Mouse (Mus musculus) neural tube, embryonic 15.5 days (tissue): ENCODE results near the gene Wap. TPM values are rescaled to one million over a fixed set of nuclear protein-coding genes. Genes with fewer than 3 reads are reported as not detected.
A peak's percentile ranks its signal among the peaks of the same experiment; 100 is the strongest.

Source experiments
- ATAC-seq: fragments of 200-750 bp; cut with Nextera tagmentation; 2 replicates; pipeline ENCODE4 v1.8.0; 2017; ENCODE audit warnings: mild to moderate bottlenecking, moderate TSS enrichment, moderate library complexity; ENCODE audit not compliant: low FRiP score
- H3K27ac ChIP-seq: fragments of 300-500 bp; sonication (generic); replicated peaks from 2 replicates; pipeline ENCODE4 v1.5.1; 2015; ENCODE audit warnings: mild to moderate bottlenecking, inconsistent platforms
- H3K27me3 ChIP-seq: fragments of 300-500 bp; sonication (generic); replicated peaks from 2 replicates; pipeline ENCODE4 v1.6.1; 2015; ENCODE audit warnings: inconsistent platforms
- H3K36me3 ChIP-seq: fragments of 300-500 bp; sonication (generic); 2 replicates; pipeline ENCODE4 v1.6.1; 2015; ENCODE audit warnings: inconsistent platforms
- H3K4me1 ChIP-seq: fragments of 300-500 bp; sonication (generic); 2 replicates; pipeline ENCODE4 v1.6.1; 2015; ENCODE audit warnings: inconsistent platforms
- H3K4me2 ChIP-seq: fragments of 300-500 bp; sonication (generic); 2 replicates; pipeline ENCODE4 v1.6.1; 2015; ENCODE audit warnings: inconsistent platforms, mild to moderate bottlenecking, moderate library complexity
- H3K4me3 ChIP-seq: fragments of 300-500 bp; sonication (generic); replicated peaks from 2 replicates; pipeline ENCODE4 v1.5.1; 2015; ENCODE audit warnings: mild to moderate bottlenecking, inconsistent platforms
- H3K9ac ChIP-seq: fragments of 300-500 bp; sonication (generic); replicated peaks from 2 replicates; pipeline ENCODE4 v1.6.1; 2015; ENCODE audit warnings: mild to moderate bottlenecking, inconsistent platforms
- H3K9me3 ChIP-seq: fragments of 300-500 bp; sonication (generic); replicated peaks from 2 replicates; pipeline ENCODE4 v1.6.1; 2016; ENCODE audit warnings: inconsistent platforms
- WGBS: fragments of 180-500 bp; shearing (Covaris S2); methylation state at CpG from one replicate; pipeline ENCODE4 v1.1.7; 2015; ENCODE audit warnings: mixed read lengths; 5-methylcytosine and 5-hydroxymethylcytosine counted together
- polyA plus RNA-seq: library from polyadenylated mRNA; unstranded; fragments of >200 nt; fragmentation: Nextera tagmentation; extraction: Ambion mirVana; gene quantifications from 2 replicates; pipeline ENCODE4 v1.2.1, GENCODE M21; 2015

Wap gene
- not detected in 2 replicates for polyA plus RNA-seq

DNA sequence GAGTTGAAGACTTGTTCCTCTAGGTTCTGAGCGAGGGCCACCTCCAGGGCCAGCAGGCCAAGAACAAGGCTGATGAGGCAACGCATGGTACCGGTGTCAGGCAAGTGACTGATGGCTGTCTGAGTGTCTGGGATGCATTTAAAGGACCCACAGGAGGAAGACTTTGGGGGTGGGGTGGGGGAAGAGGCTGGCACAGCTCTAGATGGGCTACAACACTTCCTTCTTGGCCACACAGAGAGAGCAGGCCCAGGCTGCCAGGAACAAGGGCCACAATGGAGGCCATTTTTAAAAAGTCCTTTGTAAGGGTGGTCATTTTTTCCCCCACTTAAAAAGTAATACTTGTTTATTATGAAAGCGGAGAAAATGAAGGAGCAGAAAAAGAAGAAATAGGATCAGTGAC, at the start of gene Wap:
Wap (minus strand) TSS at position 101 of the 400 bp plus-strand sequence.
- no peaks in the 10 kb centered on the region for H3K4me1 ChIP-seq
- no peak within 1 kb of the TSS for H3K9ac ChIP-seq
- no peak within 1 kb of the TSS for H3K4me2 ChIP-seq
- H3K9me3 ChIP-seq: no peaks in the 10 kb centered on the region
- H3K4me3 ChIP-seq: no peak within 1 kb of the TSS
- 91% methylated on average over 4 of the region's 4 CpGs for WGBS
- H3K27ac ChIP-seq: no peak within 1 kb of the TSS
- ATAC-seq: no peak
- H3K36me3 ChIP-seq: no peaks in the 10 kb centered on the region
- H3K27me3 ChIP-seq: no peaks in the 10 kb centered on the region

DNA sequence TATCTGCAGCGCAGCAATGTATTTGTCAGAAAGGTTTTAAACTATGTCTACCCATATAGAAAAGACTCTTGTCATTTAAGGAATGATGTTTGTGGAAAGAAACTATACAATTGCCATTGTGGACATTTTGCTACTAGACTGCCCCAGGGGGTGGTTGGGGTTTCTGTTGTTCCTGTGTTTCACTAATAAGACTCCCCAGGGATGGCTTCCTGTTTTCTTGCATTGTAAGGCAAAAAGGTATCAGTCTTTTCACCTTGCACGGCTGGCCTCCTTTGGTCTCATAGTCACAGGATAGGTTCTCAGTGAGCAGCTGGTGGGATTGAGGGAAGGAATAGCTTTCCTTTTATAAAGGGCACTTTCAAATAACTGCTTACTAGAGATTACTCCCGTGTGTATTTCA, 46.3 kb upstream of the Wap start:
- H3K27me3 ChIP-seq: no peaks in the 10 kb centered on the region
- no peaks in the 10 kb centered on the region for H3K9me3 ChIP-seq
- H3K36me3 ChIP-seq: no peaks in the 10 kb centered on the region
- no peak overlapping the region for H3K4me3 ChIP-seq
- H3K4me1 ChIP-seq: peaks cover 9% of the 10 kb centered on the region
- no peak overlapping the region for H3K4me2 ChIP-seq
- no peak for ATAC-seq
- no peak overlapping the region for H3K9ac ChIP-seq
- H3K27ac ChIP-seq: no peak overlapping the region
- 61% methylated on average over 3 of the region's 3 CpGs for WGBS

DNA sequence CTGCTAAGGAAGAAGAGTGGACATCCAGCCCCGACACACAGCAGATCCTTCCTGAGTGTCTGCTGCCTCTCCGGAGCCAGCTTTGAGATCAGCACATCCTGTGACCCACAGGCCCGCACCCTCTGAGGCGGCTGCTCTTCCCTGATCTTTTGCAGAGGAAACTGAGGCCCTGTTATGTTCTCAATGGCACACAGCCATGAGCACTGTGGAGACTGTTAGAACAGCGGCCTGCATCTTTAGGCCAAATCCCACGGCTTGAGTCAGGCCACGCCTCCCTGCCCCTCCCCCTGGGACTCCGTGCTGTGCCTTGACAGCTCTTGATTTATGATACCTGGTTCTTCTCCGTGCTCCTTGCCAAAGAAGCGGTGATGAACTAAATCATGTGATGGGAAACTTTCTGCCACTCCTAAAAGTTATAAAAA, 42.0 kb upstream of the Wap start:
- H3K4me2 ChIP-seq: peak overlapping the region; percentile 27
- 11% methylated on average over 10 of the region's 10 CpGs for WGBS

DNA sequence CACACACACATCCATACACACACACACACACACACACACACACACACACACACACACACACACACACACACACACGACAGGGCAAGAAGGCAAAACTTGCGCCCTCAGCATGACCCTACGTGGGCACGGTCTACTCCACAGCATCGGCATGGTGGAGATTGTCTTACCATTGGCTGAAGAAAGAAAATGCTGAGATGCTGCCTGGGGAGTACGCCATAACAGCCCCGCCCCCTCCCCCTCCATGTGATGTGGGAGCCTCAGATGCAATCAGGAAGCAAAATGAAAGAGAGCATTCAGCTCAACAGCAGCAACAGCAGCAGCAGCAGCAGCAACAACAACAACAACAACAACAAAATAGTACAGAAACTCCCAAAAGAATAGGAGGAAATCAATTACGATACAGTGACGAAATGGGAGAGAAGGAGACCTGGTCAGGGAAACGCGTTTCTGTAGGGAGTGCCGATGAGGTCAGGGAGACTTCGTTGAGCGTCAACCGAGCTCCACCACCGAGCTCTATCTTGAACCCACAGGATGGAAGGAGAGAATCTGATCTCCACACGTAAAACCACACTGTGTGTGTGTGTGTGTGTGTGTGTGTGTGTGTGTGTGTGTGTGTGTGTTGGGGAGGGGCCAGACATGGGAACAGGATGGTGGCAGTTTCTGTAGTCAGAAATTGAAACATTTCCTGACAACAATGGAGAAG, 41.4 kb upstream of the Wap start:
- no peaks in the 10 kb centered on the region for H3K36me3 ChIP-seq
- H3K9me3 ChIP-seq: no peaks in the 10 kb centered on the region
- H3K9ac ChIP-seq: no peak overlapping the region
- H3K4me1 ChIP-seq: peaks cover 10% of the 10 kb centered on the region
- WGBS: 64% methylated on average over 17 of the region's 17 CpGs
- H3K4me2 ChIP-seq: peak overlapping the region; percentile 27
- no peaks in the 10 kb centered on the region for H3K27me3 ChIP-seq
- no peak overlapping the region for H3K4me3 ChIP-seq
- no peak for ATAC-seq
- 0 out of 2 replicates have a peak overlapping the region, but pooled peaks have one; percentile 28 for H3K27ac ChIP-seq

More for the DNA sequence above, 42.0 kb upstream of the Wap start:
- no peak overlapping the region for H3K4me3 ChIP-seq
- 0 out of 2 replicates have a peak overlapping the region, but pooled peaks have one; percentile 28 for H3K27ac ChIP-seq
- H3K9ac ChIP-seq: no peak overlapping the region
- ATAC-seq: peak; percentile 53; the same call in 1 of the 2 replicates
- H3K9me3 ChIP-seq: no peaks in the 10 kb centered on the region
- H3K36me3 ChIP-seq: no peaks in the 10 kb centered on the region
- H3K27me3 ChIP-seq: no peaks in the 10 kb centered on the region
- H3K4me1 ChIP-seq: peaks cover 10% of the 10 kb centered on the region

DNA sequence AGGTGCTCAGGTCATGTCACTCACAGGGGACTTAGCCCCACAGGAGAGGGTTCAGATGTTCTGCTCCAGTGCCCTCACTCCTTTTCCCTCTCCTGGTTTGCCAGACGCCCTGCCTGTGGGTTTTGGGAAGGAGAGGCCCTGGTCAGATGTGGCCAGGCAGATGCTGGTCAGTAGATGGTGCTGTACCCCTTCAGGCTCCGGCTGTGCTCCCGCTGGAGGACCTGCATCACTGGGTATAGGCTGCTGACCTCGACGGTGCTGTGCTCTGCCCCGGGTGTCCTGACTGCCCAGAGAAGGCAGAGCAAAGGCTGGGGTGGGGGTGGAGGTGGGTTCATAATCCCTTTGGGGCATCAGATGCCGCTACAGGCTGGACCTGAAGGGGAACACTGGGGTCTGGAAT, 39.1 kb upstream of the Wap start:
- H3K4me1 ChIP-seq: peaks cover 10% of the 10 kb centered on the region
- peak; percentile 72 for ATAC-seq
- no peaks in the 10 kb centered on the region for H3K9me3 ChIP-seq
- H3K27ac ChIP-seq: no peak overlapping the region
- H3K4me2 ChIP-seq: no peak overlapping the region
- WGBS: 29% methylated on average over 7 of the region's 7 CpGs
- H3K36me3 ChIP-seq: no peaks in the 10 kb centered on the region
- H3K27me3 ChIP-seq: no peaks in the 10 kb centered on the region
- H3K4me3 ChIP-seq: no peak overlapping the region
- H3K9ac ChIP-seq: no peak overlapping the region

DNA sequence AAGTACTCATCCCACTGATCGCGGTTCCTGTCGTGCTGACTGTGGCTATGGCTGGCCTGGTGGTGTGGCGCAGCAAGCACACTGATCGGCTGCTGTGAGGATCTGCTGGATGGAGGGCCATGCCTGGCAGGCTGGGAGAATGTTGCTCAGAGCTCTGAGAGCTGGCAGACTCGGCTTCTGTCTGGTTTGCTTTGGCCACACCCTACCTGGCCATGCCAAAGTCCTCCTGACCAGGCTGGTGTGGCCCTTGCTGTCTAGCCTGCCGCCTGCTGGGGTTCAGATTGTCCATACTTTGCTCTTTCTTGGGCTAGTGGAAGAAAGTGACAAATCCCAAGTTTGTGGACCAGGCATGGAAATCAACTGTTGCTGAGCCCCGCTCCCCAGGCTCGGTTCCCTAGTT, 38.2 kb upstream of the Wap start:
- Histone ChIP-seq H3K4me1 (peaks cover 10% of the 10 kb centered on the region), H3K27me3 (no peaks in the 10 kb centered on the region), H3K9me3 (no peaks in the 10 kb centered on the region), H3K27ac (no peak overlapping the region), H3K9ac (no peak overlapping the region), H3K4me2 (no peak overlapping the region), H3K36me3 (no peaks in the 10 kb centered on the region), H3K4me3 (no peak overlapping the region)
- no peak for ATAC-seq
- WGBS: 89% methylated on average over 9 of the region's 9 CpGs

DNA sequence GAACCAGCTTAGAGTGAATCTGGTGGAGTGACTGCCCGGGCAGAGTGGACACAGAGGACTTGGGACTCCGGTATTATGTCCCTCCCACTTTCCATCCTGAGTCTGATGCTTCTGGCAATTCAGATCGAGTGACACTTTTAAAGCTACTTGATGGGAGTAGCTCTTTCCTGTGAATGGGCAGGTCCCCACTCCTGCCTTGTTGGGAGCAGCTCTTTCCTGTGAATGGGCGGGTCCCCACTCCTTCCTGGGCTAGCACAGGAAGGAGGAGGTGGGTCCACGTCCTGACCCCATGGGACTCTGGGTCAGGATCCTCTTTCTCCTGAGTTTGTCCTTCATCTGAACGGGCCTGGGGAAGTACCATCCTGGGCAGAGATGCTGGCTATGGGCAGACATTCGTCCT, 37.0 kb upstream of the Wap start:
- Histone ChIP-seq H3K9me3 (no peaks in the 10 kb centered on the region), H3K4me3 (no peak overlapping the region), H3K27ac (no peak overlapping the region), H3K27me3 (no peaks in the 10 kb centered on the region), H3K4me2 (no peak overlapping the region), H3K9ac (no peak overlapping the region), H3K4me1 (peaks cover 8% of the 10 kb centered on the region), H3K36me3 (no peaks in the 10 kb centered on the region)
- ATAC-seq: no peak
- 63% methylated on average over 7 of the region's 7 CpGs for WGBS

DNA sequence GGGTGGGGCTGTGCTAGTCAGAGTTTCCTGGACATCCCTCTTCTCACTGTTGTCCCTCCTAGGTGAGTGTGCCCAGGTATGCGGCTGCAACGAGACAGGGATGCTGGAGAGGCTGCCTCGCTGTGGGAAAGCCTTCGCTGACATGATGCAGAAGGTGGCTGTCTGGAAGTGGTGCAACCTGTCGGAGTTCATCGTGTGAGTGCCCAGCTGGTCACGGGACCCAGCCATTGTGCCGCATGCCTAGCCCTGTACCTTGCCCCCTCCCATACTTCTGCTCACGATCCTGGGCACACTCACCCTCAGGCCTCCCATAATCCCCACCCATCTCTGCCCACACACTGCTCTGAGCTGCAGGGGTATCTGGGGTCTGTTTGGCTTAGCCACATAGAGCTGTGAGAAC, 36.3 kb upstream of the Wap start:
- no peak for ATAC-seq
- 89% methylated on average over 9 of the region's 9 CpGs for WGBS
- no peaks in the 10 kb centered on the region for H3K36me3 ChIP-seq

DNA sequence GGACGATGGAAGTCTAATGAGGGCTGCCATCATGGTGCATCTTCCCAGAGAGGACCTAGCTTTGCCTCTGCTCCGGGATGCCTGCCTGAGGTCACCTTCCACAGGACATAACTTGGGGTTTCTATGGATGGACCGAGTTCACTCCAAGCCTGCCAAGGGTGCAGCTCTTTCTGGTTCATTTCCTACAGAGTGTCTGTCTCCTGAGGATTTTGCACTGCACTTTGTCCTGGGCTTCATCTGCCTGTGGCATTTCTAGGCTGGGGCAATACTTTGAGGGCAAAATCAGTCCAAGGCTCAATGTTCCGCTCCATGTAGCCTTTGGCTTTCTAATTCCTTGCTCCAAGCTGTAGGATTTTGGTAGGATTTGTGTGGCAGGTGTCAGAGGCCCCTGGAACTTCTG, 32.4 kb upstream of the Wap start:
- Histone ChIP-seq H3K4me3 (no peak overlapping the region), H3K9ac (no peak overlapping the region), H3K9me3 (no peaks in the 10 kb centered on the region), H3K27ac (no peak overlapping the region), H3K27me3 (no peaks in the 10 kb centered on the region), H3K4me2 (no peak overlapping the region), H3K36me3 (no peaks in the 10 kb centered on the region), H3K4me1 (no peaks in the 10 kb centered on the region)
- no peak for ATAC-seq
- WGBS: 91% methylated on average over 4 of the region's 4 CpGs

More for the DNA sequence above, 36.3 kb upstream of the Wap start:
- Histone ChIP-seq H3K9ac (no peak overlapping the region), H3K4me3 (no peak overlapping the region), H3K4me2 (no peak overlapping the region), H3K27me3 (no peaks in the 10 kb centered on the region), H3K27ac (no peak overlapping the region), H3K4me1 (0 out of 2 replicates have a peak, but pooled peaks cover 1% of the 10 kb centered on the region), H3K9me3 (no peaks in the 10 kb centered on the region)

DNA sequence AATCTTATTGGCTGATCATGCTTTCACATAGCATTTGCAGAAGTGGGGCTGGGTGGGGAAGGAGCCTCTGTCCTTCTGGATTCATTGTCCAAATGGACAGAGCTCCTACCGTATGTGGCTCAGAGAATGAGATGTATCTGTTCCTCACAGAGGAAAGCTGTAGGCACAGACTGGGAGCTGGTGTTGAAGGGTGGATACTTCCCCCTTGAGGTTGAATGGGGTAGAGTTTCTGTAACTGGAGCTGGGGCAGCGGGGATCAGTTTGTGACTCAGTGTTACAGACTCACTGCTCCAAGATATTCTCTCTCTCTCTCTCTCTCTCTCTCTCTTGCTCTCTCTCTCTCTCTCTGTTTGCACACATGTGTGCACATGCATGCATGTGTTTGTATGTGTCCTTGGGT, 31.6 kb upstream of the Wap start:
- 55% methylated on average over 2 of the region's 2 CpGs for WGBS
- no peaks in the 10 kb centered on the region for H3K27me3 ChIP-seq
- H3K4me1 ChIP-seq: no peaks in the 10 kb centered on the region
- no peak overlapping the region for H3K27ac ChIP-seq
- no peaks in the 10 kb centered on the region for H3K36me3 ChIP-seq
- no peak for ATAC-seq
- no peak overlapping the region for H3K9ac ChIP-seq
- H3K9me3 ChIP-seq: no peaks in the 10 kb centered on the region
- H3K4me2 ChIP-seq: no peak overlapping the region
- no peak overlapping the region for H3K4me3 ChIP-seq

DNA sequence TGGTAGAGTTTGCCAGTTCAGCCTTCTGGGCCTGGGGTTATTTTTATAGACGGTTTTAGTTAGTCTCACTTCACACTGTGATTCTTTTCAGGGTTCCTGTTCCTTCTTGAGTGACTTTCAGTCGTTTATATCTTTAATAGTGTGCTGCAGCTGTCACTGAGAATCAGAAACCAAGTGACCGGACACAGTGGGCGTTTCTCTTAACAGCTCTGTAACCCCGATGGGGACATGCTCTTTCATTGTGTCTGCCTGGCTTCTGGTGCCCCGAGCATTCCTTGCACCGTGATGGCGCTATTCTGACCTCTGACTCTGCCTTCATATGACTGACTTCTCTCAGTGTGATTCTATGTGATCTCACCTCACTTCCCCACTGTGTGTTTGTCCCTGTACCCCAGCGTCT, 30.6 kb upstream of the Wap start:
- ATAC-seq: no peak
- no peaks in the 10 kb centered on the region for H3K9me3 ChIP-seq
- H3K27me3 ChIP-seq: no peaks in the 10 kb centered on the region
- H3K36me3 ChIP-seq: no peaks in the 10 kb centered on the region
- no peak overlapping the region for H3K4me2 ChIP-seq
- H3K4me1 ChIP-seq: no peaks in the 10 kb centered on the region
- H3K4me3 ChIP-seq: no peak overlapping the region
- H3K9ac ChIP-seq: no peak overlapping the region
- no peak overlapping the region for H3K27ac ChIP-seq
- WGBS: 33% methylated on average over 9 of the region's 9 CpGs

DNA sequence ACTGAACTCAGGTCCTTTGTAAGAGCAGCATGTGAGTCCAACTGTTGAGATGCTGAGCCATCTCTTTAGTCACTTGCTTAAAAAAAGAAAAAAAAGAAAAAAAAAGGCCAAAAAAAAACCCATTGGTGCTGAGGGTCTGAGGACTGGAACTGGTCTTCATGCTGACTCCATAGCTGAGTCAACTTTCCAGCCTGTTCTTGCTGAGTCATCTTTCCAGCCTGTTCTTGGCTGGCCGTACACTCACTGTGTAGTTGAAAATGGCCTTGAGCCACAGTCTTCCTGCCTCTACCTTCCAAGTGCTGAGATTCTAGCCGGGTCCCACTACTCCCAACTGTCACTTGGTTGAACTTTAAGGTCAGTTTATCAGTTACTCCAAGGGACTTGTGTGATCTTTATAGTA, 28.2 kb upstream of the Wap start:
- no peak overlapping the region for H3K4me2 ChIP-seq
- 92% methylated on average over 2 of the region's 2 CpGs for WGBS

More for the DNA sequence above, 28.2 kb upstream of the Wap start:
- no peak for ATAC-seq
- Histone ChIP-seq H3K9me3 (no peaks in the 10 kb centered on the region), H3K27ac (no peak overlapping the region), H3K36me3 (no peaks in the 10 kb centered on the region), H3K27me3 (no peaks in the 10 kb centered on the region), H3K4me3 (no peak overlapping the region), H3K9ac (no peak overlapping the region), H3K4me1 (no peaks in the 10 kb centered on the region)
